Mouse (Mus musculus): ENCODE results near the gene Kpnb1.

- TF ChIP-seq GATA1 (IDR thresholded peaks at IDR 0.05; ENCODE audit: low read length): no peak
- no peak for TF ChIP-seq TAL1 (IDR thresholded peaks at IDR 0.05; ENCODE audit: low read length)
Observed at GRCm38 (mm10) chr11:97199519-97199918, 11.8 kb upstream of the Kpnb1 start.
